Mouse (Mus musculus): ENCODE results near the gene Krtap5-1. TPM values are rescaled to one million over a fixed set of nuclear protein-coding genes. Genes with fewer than 3 reads are reported as not detected.
"Not testable (repeated sequence)": the region's sequence is repeated elsewhere in the genome, so short reads cannot be mapped to it uniquely, and the experiment has no call there.

The Krtap5-1 gene
- polyA plus RNA-seq, 1 experiment from 2014 or later: not detected

GRCm38 (mm10) chr7:142322641-142323040, 25.7 kb upstream of the Krtap5-1 start:
- Histone ChIP-seq H3K9ac (no peak overlapping the region), H3K36me3 (no peaks in the 10 kb centered on the region), H3K9me3 (no peaks in the 10 kb centered on the region), H3K4me3 (no peak overlapping the region), H3K4me2 (no peak overlapping the region), H3K27me3 (no peaks in the 10 kb centered on the region), H3K27ac (replicated peaks) (no peak overlapping the region), H3K4me1 (replicated peaks) (peaks cover 24% of the 10 kb centered on the region)
- 92% methylated on average over 6 of the region's 6 CpGs for whole genome bisulfite sequencing
- no peak for ATAC-seq (ENCODE audit: low FRiP score, low read depth)

DNA sequence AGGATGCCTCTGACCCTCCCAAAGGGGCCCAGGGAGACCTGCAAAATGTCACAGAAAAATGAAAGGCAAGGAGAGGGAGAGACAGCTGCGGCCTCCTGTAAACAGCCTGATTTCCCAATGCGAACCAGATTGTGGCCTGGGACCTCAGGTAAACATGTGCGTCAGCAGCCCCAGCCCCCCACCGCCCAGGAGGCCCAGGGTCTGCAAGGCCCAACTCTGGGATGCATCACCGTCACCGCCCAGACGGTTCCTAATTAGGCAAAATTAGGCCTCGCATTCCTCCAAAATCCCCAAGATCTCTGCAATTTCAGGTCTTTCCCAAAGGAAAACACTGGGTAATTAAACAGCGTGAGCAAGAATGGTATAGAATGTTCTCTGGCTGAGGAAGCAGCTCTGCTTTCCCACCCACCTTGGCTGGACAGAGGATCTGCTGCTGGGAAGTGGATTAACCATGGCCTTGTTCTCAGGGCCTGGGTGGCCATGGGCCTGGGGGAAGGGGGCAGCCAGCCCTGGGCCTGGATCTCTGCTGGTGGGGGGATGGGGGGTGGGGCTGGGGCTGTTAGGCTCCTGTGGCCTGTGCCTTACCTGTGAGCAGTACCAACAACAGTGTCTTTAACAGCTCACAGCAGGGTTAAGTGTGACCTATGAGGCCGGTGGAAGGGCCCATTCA, 24.9 kb upstream of the Krtap5-1 start:
- not testable (repeated sequence) for H3K27ac ChIP-seq (replicated peaks); H3K4me3 ChIP-seq; H3K9ac ChIP-seq; H3K4me2 ChIP-seq; H3K27me3 ChIP-seq; H3K36me3 ChIP-seq; ATAC-seq (ENCODE audit: low FRiP score, low read depth); H3K9me3 ChIP-seq
- WGBS: 43% methylated on average over 5 of the region's 10 CpGs
- peaks cover 24% of the 10 kb centered on the region for H3K4me1 ChIP-seq (replicated peaks)

GRCm38 (mm10) chr7:142320906-142321305, 24.0 kb upstream of the Krtap5-1 start:
- no peaks in the 10 kb centered on the region for H3K36me3 ChIP-seq
- peaks cover 24% of the 10 kb centered on the region for H3K4me1 ChIP-seq (replicated peaks)
- no peak overlapping the region for H3K27ac ChIP-seq (replicated peaks)
- no peaks in the 10 kb centered on the region for H3K27me3 ChIP-seq
- no peak overlapping the region for H3K4me3 ChIP-seq
- no peak for ATAC-seq (ENCODE audit: low FRiP score, low read depth)
- H3K9ac ChIP-seq: no peak overlapping the region
- H3K4me2 ChIP-seq: no peak overlapping the region
- WGBS: 28% methylated on average over 2 of the region's 2 CpGs
- H3K9me3 ChIP-seq: no peaks in the 10 kb centered on the region

- Histone ChIP-seq H3K4me3 (no peak overlapping the region), H3K9ac (no peak overlapping the region), H3K27me3 (no peaks in the 10 kb centered on the region), H3K27ac (replicated peaks) (peak overlapping the region; percentile 40; the same call in 1 of the 2 replicates), H3K36me3 (no peaks in the 10 kb centered on the region), H3K9me3 (no peaks in the 10 kb centered on the region), H3K4me1 (replicated peaks) (peaks cover 30% of the 10 kb centered on the region), H3K4me2 (no peak overlapping the region)
- WGBS: 56% methylated on average over 11 of the region's 11 CpGs
- ATAC-seq (ENCODE audit: low FRiP score, low read depth): no peak
Measured at GRCm38 (mm10) chr7:142319124-142319523, 22.2 kb upstream of the Krtap5-1 start.

DNA sequence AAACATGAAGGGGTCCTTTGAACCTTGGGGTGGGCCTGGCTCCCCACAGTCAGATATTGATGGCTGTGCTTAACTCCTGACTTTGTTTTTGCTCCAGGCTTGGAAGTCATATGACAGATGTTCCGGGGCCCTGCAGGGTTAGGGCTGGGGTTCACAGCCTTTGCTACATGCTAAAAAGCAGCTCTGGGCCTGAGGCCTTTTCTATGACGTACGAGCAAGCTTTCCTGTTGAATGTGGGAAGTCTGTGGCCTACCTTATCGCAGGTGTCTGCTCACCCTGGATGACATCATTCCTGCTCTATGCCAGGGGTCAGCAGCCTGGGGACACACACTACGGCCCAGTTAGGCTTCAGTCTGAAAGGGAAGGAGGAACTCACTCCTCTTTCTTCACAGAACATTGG, 20.3 kb upstream of the Krtap5-1 start:
- no peak for ATAC-seq (ENCODE audit: low FRiP score, low read depth)
- no peaks in the 10 kb centered on the region for H3K36me3 ChIP-seq
- no peak overlapping the region for H3K4me3 ChIP-seq
- H3K4me2 ChIP-seq: no peak overlapping the region
- WGBS: 84% methylated on average over 5 of the region's 5 CpGs
- H3K9me3 ChIP-seq: no peaks in the 10 kb centered on the region
- H3K27me3 ChIP-seq: no peaks in the 10 kb centered on the region
- H3K27ac ChIP-seq (replicated peaks): no peak overlapping the region
- no peak overlapping the region for H3K9ac ChIP-seq
- H3K4me1 ChIP-seq (replicated peaks): peaks cover 30% of the 10 kb centered on the region

- ATAC-seq (ENCODE audit: low FRiP score, low read depth): no peak; the same call in 1 of the 2 replicates
- 46% methylated on average over 6 of the region's 6 CpGs for WGBS
- H3K4me1 ChIP-seq (replicated peaks): peaks cover 30% of the 10 kb centered on the region
- H3K36me3 ChIP-seq: no peaks in the 10 kb centered on the region
- H3K4me2 ChIP-seq: no peak overlapping the region
- H3K9ac ChIP-seq: no peak overlapping the region
- H3K9me3 ChIP-seq: no peaks in the 10 kb centered on the region
- no peak overlapping the region for H3K27ac ChIP-seq (replicated peaks)
- no peak overlapping the region for H3K4me3 ChIP-seq
- no peaks in the 10 kb centered on the region for H3K27me3 ChIP-seq
Measured at GRCm38 (mm10) chr7:142316558-142316957, 19.6 kb upstream of the Krtap5-1 start.

DNA sequence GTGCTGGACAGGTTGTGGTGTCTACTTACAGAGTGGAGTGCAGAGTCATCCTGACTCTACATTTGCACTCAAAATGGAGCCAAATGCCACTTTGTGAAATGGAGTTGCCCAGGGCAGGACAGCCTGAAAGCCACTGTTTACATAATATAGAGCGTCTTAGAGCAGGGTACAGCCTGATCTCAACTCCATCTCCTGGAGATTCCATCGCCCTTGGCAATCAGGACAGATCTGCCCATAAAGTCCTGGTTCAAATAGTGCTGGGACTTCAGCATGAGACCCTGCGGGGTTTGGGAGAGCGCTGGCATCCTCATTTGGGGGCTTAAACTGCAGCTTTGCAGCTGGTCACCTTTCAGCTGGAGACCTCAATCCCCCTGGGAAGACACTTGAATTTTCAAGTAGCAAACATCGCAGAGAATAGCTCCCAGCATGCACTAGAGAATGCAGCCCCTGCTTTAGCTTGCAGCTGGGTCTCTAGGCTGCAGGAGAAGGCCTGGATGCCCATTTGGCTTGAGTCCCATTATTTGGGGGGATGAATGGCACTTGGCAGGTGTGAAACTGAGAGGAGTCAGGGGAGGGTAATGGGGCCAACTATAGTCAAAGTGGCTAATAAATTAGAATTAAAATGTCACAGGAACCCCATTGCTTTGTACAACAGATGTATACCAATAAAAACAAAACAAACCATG, 17.8 kb upstream of the Krtap5-1 start:
- Histone ChIP-seq H3K36me3 (no peaks in the 10 kb centered on the region), H3K27me3 (no peaks in the 10 kb centered on the region), H3K9ac (no peak overlapping the region), H3K4me3 (no peak overlapping the region), H3K27ac (replicated peaks) (no peak overlapping the region), H3K4me1 (replicated peaks) (peaks cover 15% of the 10 kb centered on the region), H3K9me3 (no peaks in the 10 kb centered on the region), H3K4me2 (no peak overlapping the region)
- peak; percentile 55; the same call in 1 of the 2 replicates for ATAC-seq (ENCODE audit: low FRiP score, low read depth)
- 33% methylated on average over 5 of the region's 5 CpGs for WGBS

DNA sequence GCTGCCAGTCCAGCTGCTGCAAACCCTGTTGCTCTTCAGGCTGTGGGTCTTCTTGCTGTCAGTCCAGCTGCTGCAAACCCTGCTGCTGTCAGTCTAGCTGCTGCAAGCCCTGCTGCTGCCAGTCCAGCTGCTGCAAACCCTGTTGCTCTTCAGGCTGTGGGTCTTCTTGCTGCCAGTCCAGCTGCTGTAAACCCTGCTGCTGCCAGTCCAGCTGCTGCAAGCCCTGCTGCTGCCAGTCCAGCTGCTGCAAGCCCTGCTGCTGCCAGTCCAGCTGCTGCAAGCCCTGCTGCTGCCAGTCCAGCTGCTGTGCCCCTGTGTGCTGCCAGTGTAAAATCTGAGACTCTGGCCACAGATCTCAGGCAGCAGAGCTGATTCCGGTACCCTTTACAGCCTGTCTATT, 7.0 kb upstream of the Krtap5-1 start:
- H3K36me3 ChIP-seq; H3K27ac ChIP-seq (replicated peaks); H3K4me3 ChIP-seq; ATAC-seq (ENCODE audit: low FRiP score, low read depth); H3K4me2 ChIP-seq; H3K9me3 ChIP-seq; H3K4me1 ChIP-seq (replicated peaks); H3K9ac ChIP-seq; H3K27me3 ChIP-seq: not testable (repeated sequence)
- 96% methylated on average over 1 of the region's 1 CpGs for WGBS

DNA sequence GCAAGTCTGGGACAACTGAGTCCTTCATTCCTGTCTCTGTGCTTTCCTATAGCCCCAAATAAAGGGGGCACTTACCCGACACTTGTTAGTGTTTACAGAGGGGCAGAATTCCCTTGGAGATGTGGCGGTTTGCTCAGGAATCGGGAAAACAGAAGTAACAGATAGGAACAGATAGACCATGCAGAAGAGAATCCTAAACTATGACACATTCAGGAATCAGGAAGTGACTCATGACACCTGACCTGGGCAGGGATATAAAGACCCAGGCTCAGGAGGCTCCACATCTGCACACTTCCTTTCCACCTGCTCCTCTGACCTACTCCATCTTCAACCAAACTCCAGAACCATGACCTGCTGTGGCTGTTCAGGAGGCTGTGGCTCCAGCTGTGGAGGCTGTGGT, 6.3 kb upstream of the Krtap5-1 start, which contains the start of gene Krtap5-4:
Gene Krtap5-4, plus strand, starts transcription at position 301 of the 400 bp plus-strand sequence.
- ATAC-seq (ENCODE audit: low FRiP score, low read depth): no peak
- Histone ChIP-seq H3K4me1 (replicated peaks) (no peaks in the 10 kb centered on the region), H3K36me3 (no peaks in the 10 kb centered on the region), H3K9ac (no peak within 1 kb of the TSS), H3K4me2 (no peak within 1 kb of the TSS), H3K27ac (replicated peaks) (no peak within 1 kb of the TSS), H3K27me3 (0 out of 2 replicates have a peak, but pooled peaks cover 2% of the 10 kb centered on the region), H3K4me3 (no peak within 1 kb of the TSS), H3K9me3 (no peaks in the 10 kb centered on the region)
- WGBS: 74% methylated on average over 3 of the region's 3 CpGs

DNA sequence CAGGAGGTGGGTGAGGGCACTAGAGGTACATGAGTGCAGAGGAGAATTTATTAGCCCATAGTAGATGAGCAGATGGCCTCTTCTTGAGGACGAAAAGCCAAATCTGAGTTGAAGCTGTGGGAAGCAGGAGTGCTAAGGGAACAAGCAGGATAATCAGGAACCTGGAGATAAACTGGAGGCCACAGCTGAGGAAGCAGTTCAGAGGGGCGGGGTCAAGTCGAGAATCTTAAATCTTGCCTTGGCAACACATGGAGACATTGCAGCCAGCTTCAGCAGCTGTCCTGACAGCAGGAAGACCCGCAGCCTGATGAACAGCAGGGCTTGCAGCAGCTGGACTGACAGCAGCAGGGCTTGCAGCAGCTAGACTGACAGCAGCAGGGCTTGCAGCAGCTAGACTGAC, 810 bp downstream of the Krtap5-1 start:
- not testable (repeated sequence) for H3K36me3 ChIP-seq; H3K4me1 ChIP-seq (replicated peaks); H3K9ac ChIP-seq; H3K9me3 ChIP-seq; ATAC-seq (ENCODE audit: low FRiP score, low read depth); H3K4me3 ChIP-seq; H3K27ac ChIP-seq (replicated peaks); H3K4me2 ChIP-seq; H3K27me3 ChIP-seq
- 32% methylated on average over 4 of the region's 4 CpGs for WGBS

- no peak overlapping the region for H3K4me3 ChIP-seq
- no peak overlapping the region for H3K9ac ChIP-seq
- no peak overlapping the region for H3K27ac ChIP-seq (replicated peaks)
- no peaks in the 10 kb centered on the region for H3K27me3 ChIP-seq
- H3K4me1 ChIP-seq (replicated peaks): no peaks in the 10 kb centered on the region
- no peak overlapping the region for H3K4me2 ChIP-seq
- no peaks in the 10 kb centered on the region for H3K9me3 ChIP-seq
- ATAC-seq (ENCODE audit: low FRiP score, low read depth): no peak
- no peaks in the 10 kb centered on the region for H3K36me3 ChIP-seq
Measured at GRCm38 (mm10) chr7:142295418-142295817, 1.5 kb downstream of the Krtap5-1 start.

DNA sequence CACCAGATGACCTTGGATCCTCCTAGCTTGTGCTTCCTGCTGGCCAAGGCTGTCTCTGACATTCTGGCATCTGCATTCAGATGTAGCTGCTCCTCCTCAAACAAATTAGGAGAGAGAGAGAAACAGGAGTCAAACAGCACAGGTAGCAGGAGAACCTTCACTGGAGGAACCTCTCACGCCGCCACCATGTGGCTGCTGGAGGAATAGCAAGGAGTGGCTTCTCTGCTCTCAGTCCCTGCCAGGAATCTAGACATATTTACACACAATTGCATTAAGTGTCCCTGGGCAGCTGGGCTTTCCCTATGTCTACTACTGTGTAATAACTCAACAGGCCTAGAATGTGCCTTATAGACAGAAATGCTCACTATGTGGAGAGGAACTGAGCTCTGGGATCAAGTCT, 3.1 kb downstream of the Krtap5-1 start:
- H3K4me2 ChIP-seq; H3K36me3 ChIP-seq; H3K9ac ChIP-seq; H3K4me1 ChIP-seq (replicated peaks); H3K4me3 ChIP-seq; H3K27me3 ChIP-seq; H3K27ac ChIP-seq (replicated peaks); H3K9me3 ChIP-seq: not testable (repeated sequence)
- ATAC-seq (ENCODE audit: low FRiP score, low read depth): 0 out of 2 replicates have a peak, but pooled peaks have one; percentile 34
- WGBS: 0% methylated on average over 2 of the region's 2 CpGs
